Mouse (Mus musculus) kidney, embryonic 15.5 days (tissue): ENCODE measurements around the gene Hpn. TPM values are rescaled to one million over a fixed set of nuclear protein-coding genes. Genes with fewer than 3 reads are reported as not detected.
A peak's percentile ranks its signal among the peaks of the same experiment; 100 is the strongest.

Source experiments
- ATAC-seq: fragments of 200-750 bp; cut with Nextera tagmentation; replicated peaks from 2 replicates; pipeline ENCODE4 v1.8.0; 2017; ENCODE audit warnings: moderate TSS enrichment; ENCODE audit not compliant: low FRiP score
- H3K27ac ChIP-seq: fragments of 300-500 bp; sonication (generic); 2 replicates; pipeline ENCODE4 v1.5.1; 2015; ENCODE audit warnings: mild to moderate bottlenecking, inconsistent platforms
- H3K27me3 ChIP-seq: fragments of 300-500 bp; sonication (generic); 2 replicates; pipeline ENCODE4 v1.6.1; 2015; ENCODE audit warnings: inconsistent platforms
- H3K36me3 ChIP-seq: fragments of 300-500 bp; sonication (generic); 2 replicates; pipeline ENCODE4 v1.6.1; 2015; ENCODE audit warnings: inconsistent platforms
- H3K4me1 ChIP-seq: fragments of 300-500 bp; sonication (generic); 2 replicates; pipeline ENCODE4 v1.6.1; 2015; ENCODE audit warnings: inconsistent platforms
- H3K4me2 ChIP-seq: fragments of 300-500 bp; sonication (generic); 2 replicates; pipeline ENCODE4 v1.6.1; 2015; ENCODE audit warnings: moderate library complexity, mild to moderate bottlenecking, inconsistent platforms
- H3K4me3 ChIP-seq: fragments of 300-500 bp; sonication (generic); replicated peaks from 2 replicates; pipeline ENCODE4 v1.5.1; 2015; ENCODE audit warnings: mild to moderate bottlenecking, inconsistent platforms
- H3K9ac ChIP-seq: fragments of 300-500 bp; sonication (generic); 2 replicates; pipeline ENCODE4 v1.6.1; 2015; ENCODE audit warnings: mild to moderate bottlenecking, inconsistent platforms
- H3K9me3 ChIP-seq: fragments of 300-500 bp; sonication (generic); replicated peaks from 2 replicates; pipeline ENCODE4 v1.6.1; 2016; ENCODE audit warnings: inconsistent platforms
- whole genome bisulfite sequencing: fragments of 180-500 bp; shearing (Covaris S2); methylation state at CpG from one replicate; pipeline ENCODE4 v1.1.7; 2015; ENCODE audit warnings: mixed read lengths; 5-methylcytosine and 5-hydroxymethylcytosine counted together
- polyA plus RNA-seq: library from polyadenylated mRNA; unstranded; fragments of >200 nt; fragmentation: Nextera tagmentation; extraction: Ambion mirVana; gene quantifications from 2 replicates; pipeline ENCODE4 v1.2.1, GENCODE M21; 2015

Hpn gene
- polyA plus RNA-seq, 1 experiment from 2014 or later: 45.0 TPM

DNA sequence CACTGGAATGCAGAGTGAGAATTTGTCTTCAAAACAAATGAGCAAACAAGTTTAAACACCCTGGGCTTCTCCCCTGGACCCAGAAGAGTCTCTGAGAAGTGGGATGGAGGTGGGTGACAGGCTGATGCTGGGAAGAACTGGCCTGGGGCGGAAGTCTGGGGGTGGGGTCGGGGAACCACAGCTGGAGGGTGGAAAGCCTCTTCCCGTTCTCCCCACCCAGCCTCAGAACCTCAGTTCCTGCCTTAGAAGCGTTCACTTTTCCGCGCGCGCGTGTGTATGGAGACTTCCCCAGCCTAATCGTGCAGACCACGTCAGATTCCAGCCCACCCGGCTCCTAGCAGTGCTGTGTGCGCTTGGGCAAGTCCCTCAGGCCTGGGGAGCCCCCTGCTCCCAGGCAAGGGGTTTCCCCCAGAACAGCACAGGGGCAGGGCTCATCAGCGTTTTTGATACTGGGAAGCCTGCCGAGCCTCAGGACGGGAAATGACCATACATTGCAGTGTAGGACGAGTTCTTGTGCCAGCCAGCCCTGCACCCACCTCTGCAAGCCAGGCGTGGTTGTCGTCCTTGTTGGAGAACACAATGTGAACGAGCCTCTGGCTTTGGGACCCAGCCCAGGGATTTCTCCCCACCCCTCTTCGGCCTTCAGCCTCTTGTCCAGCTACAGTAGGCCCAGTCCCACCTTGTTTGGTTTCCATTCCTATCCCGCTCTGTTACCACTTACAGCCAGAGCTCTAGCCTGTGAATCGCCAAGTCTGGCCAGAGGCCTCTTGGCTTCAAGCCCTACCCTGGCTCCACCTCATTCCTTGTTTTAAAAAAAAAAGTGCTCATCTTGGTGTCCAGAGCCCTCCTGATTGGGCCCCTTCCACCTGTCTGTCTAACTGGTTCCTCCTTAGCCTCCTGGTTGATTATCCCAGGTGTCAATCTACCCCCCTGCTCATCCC is 36.5 kb upstream of the Hpn start:
- H3K9me3 ChIP-seq: no peaks in the 10 kb centered on the region
- no peaks in the 10 kb centered on the region for H3K27me3 ChIP-seq
- H3K27ac ChIP-seq: peak overlapping the region; percentile 94
- H3K4me3 ChIP-seq: peak overlapping the region; percentile 93
- H3K9ac ChIP-seq: peak overlapping the region; percentile 95
- no peaks in the 10 kb centered on the region; the same call in 1 of the 2 replicates for H3K36me3 ChIP-seq
- H3K4me1 ChIP-seq: peaks cover 56% of the 10 kb centered on the region
- H3K4me2 ChIP-seq: peak overlapping the region; percentile 61
- 17% methylated on average over 23 of the region's 23 CpGs for WGBS
- ATAC-seq: peak; percentile 53

- under 1% methylated on average over 62 of the region's 63 CpGs for WGBS
- Histone ChIP-seq H3K27ac (peak overlapping the region; percentile 94), H3K9ac (peak overlapping the region; percentile 95), H3K4me2 (peak overlapping the region; percentile 61), H3K27me3 (no peaks in the 10 kb centered on the region), H3K4me1 (peaks cover 53% of the 10 kb centered on the region), H3K4me3 (peak overlapping the region; percentile 93), H3K9me3 (no peaks in the 10 kb centered on the region), H3K36me3 (no peaks in the 10 kb centered on the region; the same call in 1 of the 2 replicates)
- ATAC-seq: peak; percentile 87
Measured at GRCm38 (mm10) chr7:31150566-31151300, 35.6 kb upstream of the Hpn start.

GRCm38 (mm10) chr7:31149751-31150565 is 34.9 kb upstream of the Hpn start:
- Histone ChIP-seq H3K9ac (peak overlapping the region; percentile 95), H3K4me3 (peak overlapping the region; percentile 93), H3K4me1 (peaks cover 51% of the 10 kb centered on the region), H3K36me3 (peaks cover 4% of the 10 kb centered on the region; the same call in 1 of the 2 replicates), H3K27ac (peak overlapping the region; percentile 94), H3K9me3 (no peaks in the 10 kb centered on the region), H3K27me3 (no peaks in the 10 kb centered on the region), H3K4me2 (peak overlapping the region; percentile 61)
- under 1% methylated on average over 20 of the region's 20 CpGs for WGBS
- no peak for ATAC-seq

DNA sequence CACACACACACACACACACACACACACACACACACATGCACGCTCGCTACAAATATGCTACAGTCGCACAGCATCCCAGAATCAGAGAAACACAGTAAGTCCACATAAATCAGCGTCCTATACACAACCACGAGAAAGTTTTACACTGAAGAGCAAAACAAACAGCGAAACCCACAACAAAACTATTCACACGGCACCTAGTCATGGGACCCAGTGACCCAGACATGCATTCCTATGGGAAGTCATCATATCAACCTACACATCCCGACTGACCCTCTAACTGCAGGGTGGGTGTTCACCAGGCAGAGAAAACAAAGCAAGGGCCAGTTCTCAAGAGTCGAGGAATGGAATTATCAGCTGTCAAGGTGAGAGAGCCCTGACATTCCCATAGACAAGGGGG is 34.2 kb upstream of the Hpn start:
- peaks cover 51% of the 10 kb centered on the region for H3K4me1 ChIP-seq
- no peak for ATAC-seq

DNA sequence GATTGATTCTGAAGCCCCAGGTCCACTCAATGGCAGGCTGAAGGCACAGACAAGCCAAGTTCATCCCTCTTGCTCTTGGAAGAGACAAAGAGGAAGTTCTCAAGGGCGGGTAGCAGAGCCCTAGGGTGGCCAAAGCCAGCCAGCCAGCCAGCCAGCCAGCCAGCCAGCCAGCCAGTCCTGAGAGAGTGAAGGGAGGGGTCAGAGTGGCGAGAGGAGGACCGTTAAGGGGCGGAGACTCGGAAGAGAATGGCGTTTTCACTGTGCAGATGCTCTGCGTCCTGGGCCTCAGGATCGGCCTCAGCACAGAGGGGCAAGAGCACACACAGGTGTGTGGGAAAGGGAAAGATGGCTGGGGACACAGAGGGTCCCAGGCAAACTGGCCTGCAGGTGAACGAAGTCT is 33.7 kb upstream of the Hpn start:
- Histone ChIP-seq H3K4me3 (peak overlapping the region; percentile 93), H3K27me3 (no peaks in the 10 kb centered on the region), H3K36me3 (peaks cover 5% of the 10 kb centered on the region; the same call in 1 of the 2 replicates), H3K9me3 (no peaks in the 10 kb centered on the region), H3K27ac (peak overlapping the region; percentile 94; the same call in 1 of the 2 replicates), H3K9ac (0 out of 2 replicates have a peak overlapping the region, but pooled peaks have one; percentile 15), H3K4me2 (peak overlapping the region; percentile 61), H3K4me1 (peaks cover 51% of the 10 kb centered on the region)
- 6% methylated on average over 9 of the region's 9 CpGs for WGBS
- ATAC-seq: 0 out of 2 replicates have a peak, but pooled peaks have one; percentile 8

More for the DNA sequence above, 34.2 kb upstream of the Hpn start:
- Histone ChIP-seq H3K36me3 (peaks cover 5% of the 10 kb centered on the region; the same call in 1 of the 2 replicates), H3K4me3 (peak overlapping the region; percentile 93), H3K9ac (peak overlapping the region; percentile 95), H3K9me3 (no peaks in the 10 kb centered on the region), H3K27ac (peak overlapping the region; percentile 94), H3K4me2 (peak overlapping the region; percentile 61), H3K27me3 (no peaks in the 10 kb centered on the region)
- WGBS: 31% methylated on average over 9 of the region's 9 CpGs

GRCm38 (mm10) chr7:31148086-31148485 is 33.0 kb upstream of the Hpn start:
- Histone ChIP-seq H3K36me3 (peaks cover 11% of the 10 kb centered on the region), H3K27me3 (no peaks in the 10 kb centered on the region), H3K9ac (0 out of 2 replicates have a peak overlapping the region, but pooled peaks have one; percentile 15), H3K27ac (peak overlapping the region; percentile 94; the same call in 1 of the 2 replicates), H3K4me1 (peaks cover 51% of the 10 kb centered on the region), H3K4me2 (peak overlapping the region; percentile 61), H3K4me3 (peak overlapping the region; percentile 93; the same call in 1 of the 2 replicates), H3K9me3 (no peaks in the 10 kb centered on the region)
- WGBS: 77% methylated on average over 3 of the region's 3 CpGs
- no peak for ATAC-seq

DNA sequence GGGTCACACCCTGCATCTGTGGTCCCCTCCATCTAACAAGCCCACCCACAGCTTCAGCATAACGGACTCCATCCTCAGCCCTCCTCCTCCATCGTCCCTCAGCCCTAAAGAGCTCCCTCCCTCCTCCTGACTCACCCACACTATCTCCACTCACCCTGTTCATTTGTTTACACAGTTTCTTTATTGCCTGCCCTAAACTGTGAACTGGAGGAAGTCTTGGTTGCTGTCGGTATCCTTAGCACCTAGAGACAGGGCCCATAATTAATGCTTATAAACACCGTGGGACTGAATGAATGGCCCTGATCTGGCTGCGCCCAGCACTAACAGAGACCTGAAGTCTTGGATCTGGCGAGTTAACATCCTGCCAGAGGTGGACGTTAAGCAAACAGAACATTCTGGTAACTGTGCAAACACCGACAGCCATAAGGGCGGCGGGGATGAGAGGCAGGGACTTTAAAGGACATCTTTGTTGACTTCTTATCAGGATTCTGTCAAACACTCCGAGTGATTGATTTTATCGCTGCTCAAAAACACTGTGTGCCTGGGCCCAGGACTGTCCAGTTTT is 30.6 kb upstream of the Hpn start:
- Histone ChIP-seq H3K36me3 (peaks cover 35% of the 10 kb centered on the region), H3K4me3 (no peak overlapping the region), H3K4me1 (peaks cover 38% of the 10 kb centered on the region), H3K9me3 (no peaks in the 10 kb centered on the region), H3K4me2 (no peak overlapping the region), H3K9ac (no peak overlapping the region), H3K27me3 (no peaks in the 10 kb centered on the region), H3K27ac (no peak overlapping the region)
- WGBS: 25% methylated on average over 12 of the region's 12 CpGs
- no peak for ATAC-seq

- 98% methylated on average over 16 of the region's 16 CpGs for WGBS
- Histone ChIP-seq H3K36me3 (peaks cover 43% of the 10 kb centered on the region), H3K9me3 (no peaks in the 10 kb centered on the region), H3K4me2 (no peak overlapping the region), H3K27ac (no peak overlapping the region), H3K9ac (no peak overlapping the region), H3K27me3 (no peaks in the 10 kb centered on the region), H3K4me3 (no peak overlapping the region), H3K4me1 (peaks cover 36% of the 10 kb centered on the region)
- no peak for ATAC-seq
Measured at GRCm38 (mm10) chr7:31144886-31145285, 29.8 kb upstream of the Hpn start.

DNA sequence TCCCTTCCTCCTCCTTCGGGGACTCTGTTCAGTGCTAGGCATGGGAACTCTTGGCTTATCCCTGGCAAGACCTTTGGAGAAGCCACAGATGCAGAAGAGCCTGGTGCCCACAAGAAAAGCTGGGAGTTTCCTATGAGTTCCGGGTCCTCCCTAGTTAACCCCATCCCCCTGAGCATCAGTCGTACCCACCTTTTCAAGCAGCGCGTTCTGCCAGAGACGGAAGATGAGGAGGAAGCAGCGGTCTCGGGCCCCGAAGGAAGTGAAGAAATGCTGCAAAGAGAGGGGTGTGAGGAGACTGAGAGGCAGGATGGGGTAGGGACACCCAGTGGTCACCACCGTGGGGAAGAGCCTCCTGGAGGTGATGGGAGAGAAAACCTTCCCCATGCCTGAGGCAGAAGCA is 25.9 kb upstream of the Hpn start:
- Histone ChIP-seq H3K27me3 (no peaks in the 10 kb centered on the region), H3K4me1 (peaks cover 4% of the 10 kb centered on the region), H3K4me2 (no peak overlapping the region), H3K36me3 (peaks cover 83% of the 10 kb centered on the region), H3K9ac (no peak overlapping the region), H3K9me3 (no peaks in the 10 kb centered on the region), H3K27ac (no peak overlapping the region), H3K4me3 (no peak overlapping the region)
- no peak for ATAC-seq
- WGBS: 91% methylated on average over 10 of the region's 10 CpGs

DNA sequence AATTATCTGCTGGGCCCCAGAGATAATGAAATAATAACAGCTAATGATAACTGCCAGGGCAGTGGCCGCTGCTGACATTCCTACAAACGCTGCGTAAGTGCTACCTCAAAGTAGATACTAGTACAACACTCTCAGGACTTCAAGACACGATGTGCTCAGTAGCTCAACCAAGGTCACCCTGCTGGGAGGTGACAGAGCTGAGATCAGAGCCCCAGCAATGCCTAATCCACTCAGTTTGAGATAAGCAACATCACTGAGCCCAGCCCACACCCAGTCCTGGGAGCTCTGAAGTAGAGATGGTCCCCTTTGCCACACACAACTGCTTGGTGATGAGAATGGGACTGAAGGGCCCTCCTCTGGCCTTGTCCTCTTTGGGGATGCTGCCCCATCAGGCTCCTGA is 25.2 kb upstream of the Hpn start:
- no peak overlapping the region for H3K27ac ChIP-seq
- no peak for ATAC-seq
- WGBS: 88% methylated on average over 4 of the region's 4 CpGs
- peaks cover 89% of the 10 kb centered on the region for H3K36me3 ChIP-seq
- no peak overlapping the region for H3K9ac ChIP-seq
- H3K4me1 ChIP-seq: no peaks in the 10 kb centered on the region
- no peak overlapping the region for H3K4me3 ChIP-seq
- no peak overlapping the region for H3K4me2 ChIP-seq
- H3K9me3 ChIP-seq: no peaks in the 10 kb centered on the region
- no peaks in the 10 kb centered on the region for H3K27me3 ChIP-seq

GRCm38 (mm10) chr7:31139765-31140164 is 24.7 kb upstream of the Hpn start:
- Histone ChIP-seq H3K9me3 (no peaks in the 10 kb centered on the region), H3K4me3 (no peak overlapping the region), H3K36me3 (peaks cover 89% of the 10 kb centered on the region), H3K4me1 (no peaks in the 10 kb centered on the region), H3K4me2 (no peak overlapping the region), H3K27ac (no peak overlapping the region), H3K27me3 (no peaks in the 10 kb centered on the region), H3K9ac (no peak overlapping the region)
- WGBS: 63% methylated on average over 5 of the region's 5 CpGs
- no peak for ATAC-seq
